In the genomic region with DNA sequence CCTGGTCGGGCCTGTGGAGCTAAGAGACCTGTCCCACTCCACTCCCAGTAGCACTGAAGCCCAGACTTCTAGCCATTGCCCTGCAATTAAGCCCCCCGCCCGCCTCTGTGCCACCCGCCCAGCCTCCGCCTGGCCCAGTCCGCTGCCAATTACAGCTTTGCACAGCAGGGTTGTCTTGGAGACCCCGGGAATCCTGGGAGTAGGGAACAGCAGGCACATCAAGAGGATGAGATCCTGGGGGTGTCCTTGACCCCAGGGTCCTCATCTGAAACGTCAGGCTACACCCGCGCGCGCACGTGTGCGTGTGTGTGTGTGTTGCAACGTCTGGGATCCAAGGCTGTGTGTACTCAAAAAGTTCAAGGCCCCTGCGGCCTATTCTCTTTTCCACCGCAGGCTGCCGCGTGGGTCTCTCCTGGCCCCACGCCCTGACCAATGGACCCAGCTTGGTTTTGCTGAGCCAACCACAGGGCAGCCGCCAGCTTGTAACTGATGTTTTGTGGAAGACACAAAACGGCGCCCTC, we compare ENCODE assay signal across 8 mouse cellular contexts. TPM values are rescaled to one million over a fixed set of nuclear protein-coding genes. Genes with fewer than 3 reads are reported as not detected.
DNase-seq lines count a peak whose midpoint lies in the region; ATAC-seq and TF ChIP-seq lines count a peak whose summit lies in the region.

No protein-coding gene starts in this region.

- no peak overlapping the region for H3K9ac ChIP-seq in heart, embryonic 11.5 days (ENCODE audit: low read depth, low read length)
- H3K9ac ChIP-seq in ES-Bruce4 (ENCODE audit: low read depth, poor library complexity, severe bottlenecking): no peak overlapping the region
- H3K9ac ChIP-seq in midbrain, embryonic 13.5 days (replicated peaks): no peak overlapping the region

- WGBS in heart, embryonic 11.5 days (ENCODE audit: insufficient replicate concordance): 5% methylated on average over 23 of the region's 23 CpGs
- 3% methylated on average over 23 of the region's 23 CpGs for WGBS in midbrain, embryonic 13.5 days

- H3K4me2 ChIP-seq in heart, embryonic 11.5 days: peak overlapping the region; percentile 30; the same call in 1 of the 2 replicates
- peak overlapping the region; percentile 65 for H3K4me2 ChIP-seq in midbrain, embryonic 13.5 days (replicated peaks)

- no peak for TF ChIP-seq CTCF in ES-Bruce4 (IDR thresholded peaks at IDR 0.05; ENCODE audit: low read depth, low read length)

- peaks cover 85% of the 10 kb centered on the region for H3K27me3 ChIP-seq in heart, embryonic 11.5 days (ENCODE audit: control insufficient read depth, insufficient read depth, low read length)
- H3K27me3 ChIP-seq in ES-Bruce4 (ENCODE audit: control insufficient read depth, insufficient read depth, low read length, poor library complexity, severe bottlenecking): 0 out of 2 replicates have a peak, but pooled peaks cover 2% of the 10 kb centered on the region
- H3K27me3 ChIP-seq in midbrain, embryonic 13.5 days: peaks cover 62% of the 10 kb centered on the region

- no peak overlapping the region for H3K27ac ChIP-seq in heart, embryonic 11.5 days (ENCODE audit: low read depth, low read length)
- H3K27ac ChIP-seq in ES-Bruce4 (ENCODE audit: insufficient read depth, low read length): no peak overlapping the region
- H3K27ac ChIP-seq in midbrain, embryonic 13.5 days: 0 out of 2 replicates have a peak overlapping the region, but pooled peaks have one; percentile 44

- no peaks in the 10 kb centered on the region for H3K36me3 ChIP-seq in heart, embryonic 11.5 days (ENCODE audit: control insufficient read depth, insufficient read depth, low read length)
- no peaks in the 10 kb centered on the region for H3K36me3 ChIP-seq in ES-Bruce4 (ENCODE audit: control insufficient read depth, insufficient read depth, low read length, poor library complexity, severe bottlenecking)
- no peaks in the 10 kb centered on the region for H3K36me3 ChIP-seq in midbrain, embryonic 13.5 days

- no peak for TF ChIP-seq EP300 in ES-Bruce4 (IDR thresholded peaks at IDR 0.05; ENCODE audit: insufficient read depth, low read depth, low read length)

- no peaks in the 10 kb centered on the region for H3K9me3 ChIP-seq in heart, embryonic 11.5 days (replicated peaks; ENCODE audit: control insufficient read depth, low read length)
- no peaks in the 10 kb centered on the region for H3K9me3 ChIP-seq in ES-Bruce4 (replicated peaks; ENCODE audit: control insufficient read depth, insufficient read depth, low read length, poor library complexity, severe bottlenecking)
- H3K9me3 ChIP-seq in midbrain, embryonic 13.5 days: no peaks in the 10 kb centered on the region

- TF ChIP-seq POLR2A in ES-Bruce4 (IDR thresholded peaks at IDR 0.05; ENCODE audit: insufficient read depth, low read length): no peak

- peaks cover 26% of the 10 kb centered on the region for H3K4me1 ChIP-seq in heart, embryonic 11.5 days (ENCODE audit: control insufficient read depth, insufficient read depth, low read length)
- H3K4me1 ChIP-seq in ES-Bruce4 (ENCODE audit: control insufficient read depth, insufficient read depth, low read length): peaks cover 4% of the 10 kb centered on the region
- H3K4me1 ChIP-seq in midbrain, embryonic 13.5 days (replicated peaks): peaks cover 54% of the 10 kb centered on the region

- no peak for DNase-seq in heart, postnatal 14 days
- DNase-seq in forelimb bud, embryonic 11.5 days (ENCODE audit: low read depth, low spot score): peak; percentile 49
- no peak for DNase-seq in thymus, adult 18-20 months
- no peak for DNase-seq in layer of hippocampus, postnatal 36 days
- no peak for DNase-seq in left cerebral cortex, adult 11 months (ENCODE audit: low spot score)

- 0 out of 2 replicates have a peak overlapping the region, but pooled peaks have one; percentile 3 for H3K4me3 ChIP-seq in heart, embryonic 11.5 days (ENCODE audit: low read depth, low read length)
- peak overlapping the region; percentile 16; the same call in 1 of the 2 replicates for H3K4me3 ChIP-seq in ES-Bruce4 (ENCODE audit: low read depth, low read length)
- H3K4me3 ChIP-seq in midbrain, embryonic 13.5 days (replicated peaks): peak overlapping the region; percentile 36

- intact Hi-C loops in heart, postnatal 14 days (cut with DNase I): loop anchor here (1.0 to 2.0 kb wide), 3 partner anchors 19 to 45 kb away; no protein-coding TSS in a partner anchor

- ATAC-seq in heart, embryonic 11.5 days (replicated peaks; ENCODE audit: insufficient number of reproducible peaks, low FRiP score, low TSS enrichment): no peak
- peak; percentile 31 for ATAC-seq in midbrain, embryonic 13.5 days

RNA-seq across cellular contexts. Expression of a gene that starts 16.3 kb away (rescaled TPM):
- polyA plus RNA-seq in heart, embryonic 11.5 days (2014; fragmentation: Nextera tagmentation; extraction: Ambion mirVana): not detected in 2 replicates
- total RNA-seq in heart, postnatal 14 days (2021): not detected
- polyA plus RNA-seq in ES-Bruce4 (2011; ENCODE audit: insufficient read depth, insufficient read length, low read depth, missing spikeins): 0.79 and 0.81 TPM in 2 replicates
- 0.35 and 0.45 TPM in 2 replicates for polyA plus RNA-seq in midbrain, embryonic 13.5 days (2015; fragmentation: Nextera tagmentation; extraction: Ambion mirVana)
- total RNA-seq in layer of hippocampus, postnatal 36 days (2021): 1 to 10 TPM; 1.8 to 2.6 TPM

RNA-seq across cellular contexts. Expression of a gene that starts 35.9 kb away (rescaled TPM):
- 0.46 and 0.68 TPM in 2 replicates for polyA plus RNA-seq in heart, embryonic 11.5 days (2014; fragmentation: Nextera tagmentation; extraction: Ambion mirVana)
- under 1 TPM; 0.17 to 0.67 TPM for total RNA-seq in heart, postnatal 14 days (2021)
- 5.0 and 5.6 TPM in 2 replicates for polyA plus RNA-seq in ES-Bruce4 (2011; ENCODE audit: insufficient read depth, insufficient read length, low read depth, missing spikeins)
- polyA plus RNA-seq in midbrain, embryonic 13.5 days (2015; fragmentation: Nextera tagmentation; extraction: Ambion mirVana): 2.4 and 2.5 TPM in 2 replicates
- total RNA-seq in layer of hippocampus, postnatal 36 days (2021): under 1 TPM; 0.30 to 0.81 TPM

RNA-seq across cellular contexts. Expression of a gene that starts 47.1 kb away (rescaled TPM):
- 0.30 and 0.48 TPM in 2 replicates for polyA plus RNA-seq in heart, embryonic 11.5 days (2014; fragmentation: Nextera tagmentation; extraction: Ambion mirVana)
- total RNA-seq in heart, postnatal 14 days (2021): not detected
- polyA plus RNA-seq in ES-Bruce4 (2011; ENCODE audit: insufficient read depth, insufficient read length, low read depth, missing spikeins): 0.28 and 0.32 TPM in 2 replicates
- polyA plus RNA-seq in midbrain, embryonic 13.5 days (2015; fragmentation: Nextera tagmentation; extraction: Ambion mirVana): 4.8 and 7.1 TPM in 2 replicates
- 100 to 1,000 TPM; 194 to 207 TPM for total RNA-seq in layer of hippocampus, postnatal 36 days (2021)

RNA-seq across cellular contexts. Expression of a gene that starts 58.6 kb away (rescaled TPM):
- 5.5 and 5.7 TPM in 2 replicates for polyA plus RNA-seq in heart, embryonic 11.5 days (2014; fragmentation: Nextera tagmentation; extraction: Ambion mirVana)
- total RNA-seq in heart, postnatal 14 days (2021): 1 to 10 TPM; 1.2 TPM
- polyA plus RNA-seq in ES-Bruce4 (2011; ENCODE audit: insufficient read depth, insufficient read length, low read depth, missing spikeins): 0.21 and 0.23 TPM in 2 replicates
- polyA plus RNA-seq in midbrain, embryonic 13.5 days (2015; fragmentation: Nextera tagmentation; extraction: Ambion mirVana): 0.08 TPM in 1 of 2 replicates, not detected in the other
- total RNA-seq in layer of hippocampus, postnatal 36 days (2021): not detected
